Mouse (Mus musculus) limb, embryonic 14.5 days (tissue): ENCODE results near the gene Syk. TPM values are rescaled to one million over a fixed set of nuclear protein-coding genes. Genes with fewer than 3 reads are reported as not detected.

Experiments used
- ATAC-seq: fragments of 200-750 bp; cut with Nextera tagmentation; 2 replicates; pipeline ENCODE4 v1.8.0; 2017; ENCODE audit warnings: low read depth, moderate number of reproducible peaks, moderate TSS enrichment; ENCODE audit not compliant: low FRiP score
- DNase-seq: peaks from one replicate; pipeline ENCODE4 v3.0.0-alpha.2; 2015; ENCODE audit warnings: low spot score
- H3K27ac ChIP-seq: fragments of 300-500 bp; sonication (generic); replicated peaks from 2 replicates; pipeline ENCODE4 v1.5.1; 2014; ENCODE audit warnings: low read depth, mild to moderate bottlenecking, low read length, moderate library complexity, mixed read lengths
- H3K27me3 ChIP-seq: fragments of 300-500 bp; sonication (generic); 2 replicates; pipeline ENCODE4 v1.6.1; 2014; ENCODE audit warnings: low read length, mixed read lengths; ENCODE audit not compliant: control insufficient read depth, insufficient read depth
- H3K36me3 ChIP-seq: fragments of 300-500 bp; sonication (generic); 2 replicates; pipeline ENCODE4 v1.6.1; 2014; ENCODE audit warnings: mild to moderate bottlenecking, low read length, moderate library complexity, mixed read lengths; ENCODE audit not compliant: control insufficient read depth, insufficient read depth
- H3K4me1 ChIP-seq: fragments of 300-500 bp; sonication (generic); 2 replicates; pipeline ENCODE4 v1.6.1; 2014; ENCODE audit warnings: antibody characterized with exemption, low read length, mixed read lengths; ENCODE audit not compliant: control insufficient read depth, insufficient read depth
- H3K4me2 ChIP-seq: fragments of 300-500 bp; sonication (generic); replicated peaks from 2 replicates; pipeline ENCODE4 v1.6.1; 2014; ENCODE audit warnings: low read depth, mild to moderate bottlenecking, low read length, moderate library complexity; ENCODE audit not compliant: severe bottlenecking
- H3K4me3 ChIP-seq: fragments of 300-500 bp; sonication (generic); replicated peaks from 2 replicates; pipeline ENCODE4 v1.5.1; 2014; ENCODE audit warnings: low read length
- H3K9ac ChIP-seq: fragments of 300-500 bp; sonication (generic); 2 replicates; pipeline ENCODE4 v1.6.1; 2014; ENCODE audit warnings: mild to moderate bottlenecking, low read depth, low read length, moderate library complexity; ENCODE audit not compliant: severe bottlenecking
- H3K9me3 ChIP-seq: fragments of 300-500 bp; sonication (generic); 2 replicates; pipeline ENCODE4 v1.6.1; 2016; ENCODE audit warnings: low read length; ENCODE audit not compliant: control insufficient read depth
- POLR2A ChIP-seq: fragments of 200-500 bp; IDR thresholded peaks from 2 replicates; pipeline ENCODE4 v1.8.0; 2012; ENCODE audit warnings: inconsistent platforms, mild to moderate bottlenecking, moderate library complexity, borderline replicate concordance; ENCODE audit not compliant: insufficient read depth, insufficient read length; ENCODE audit errors: extremely low read depth
- WGBS: fragments of 180-500 bp; shearing (Covaris S2); extraction: QIAGEN DNeasy Blood & Tissue Kit; methylation state at CpG from one replicate; pipeline ENCODE4 v1.1.7; 2014; 5-methylcytosine and 5-hydroxymethylcytosine counted together
- polyA plus RNA-seq, 2 experiments: library from polyadenylated mRNA; depleted of rRNA in 1 of 2; stranded (reverse) in 1 of 2; unstranded in 1 of 2; fragments of >200 nt; fragmentation: Nextera tagmentation in 1 of 2; extraction: Ambion mirVana in 1 of 2; gene quantifications; 2 replicates each; pipeline versions ENCODE4 v1.2.1 to v1.2.3; 2012 to 2014

Gene Syk
- polyA plus RNA-seq, 2 experiments = 3.3 to 3.5 TPM

- ATAC-seq = no peak
- 66% methylated on average over 5 of the region's 5 CpGs for WGBS
Measured at GRCm38 (mm10) chr13:52550690-52551193, 32.2 kb upstream of the Syk start.

DNA sequence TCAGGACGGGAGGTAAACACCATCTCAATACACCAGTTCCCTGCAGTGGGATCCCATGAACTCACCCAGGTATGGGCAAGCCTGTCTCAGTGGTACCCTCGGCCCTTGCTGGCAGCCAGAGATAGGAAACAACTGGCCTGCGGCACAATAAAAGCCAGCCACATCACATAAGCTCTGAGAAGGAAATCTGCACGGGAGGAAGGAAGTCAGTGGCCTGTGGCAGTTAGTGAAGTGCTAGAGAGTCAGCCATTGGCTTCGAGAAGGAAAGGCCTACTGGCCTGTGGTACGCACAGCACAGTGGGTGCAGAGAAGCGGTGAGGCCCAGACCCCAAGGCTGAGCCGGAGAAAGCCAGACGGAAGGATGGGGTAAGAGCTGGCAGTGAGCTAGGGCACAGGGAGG, 31.7 kb upstream of the Syk start:
- Histone ChIP-seq H3K4me2 (no peak overlapping the region), H3K9ac (no peak overlapping the region), H3K27ac (no peak overlapping the region), H3K4me3 (no peak overlapping the region), H3K27me3 (no peaks in the 10 kb centered on the region), H3K9me3 (no peaks in the 10 kb centered on the region), H3K4me1 (no peaks in the 10 kb centered on the region), H3K36me3 (no peaks in the 10 kb centered on the region)
- DNase-seq (no peak), ATAC-seq (no peak)
- TF ChIP-seq POLR2A = no peak
- 82% methylated on average over 9 of the region's 9 CpGs for WGBS

More at GRCm38 (mm10) chr13:52550690-52551193, 32.2 kb upstream of the Syk start:
- H3K27ac ChIP-seq = no peak overlapping the region
- H3K36me3 ChIP-seq = no peaks in the 10 kb centered on the region
- H3K9me3 ChIP-seq = no peaks in the 10 kb centered on the region
- no peak overlapping the region for H3K4me3 ChIP-seq
- no peak for DNase-seq
- no peak overlapping the region for H3K9ac ChIP-seq
- H3K4me1 ChIP-seq = no peaks in the 10 kb centered on the region
- H3K4me2 ChIP-seq = no peak overlapping the region
- no peaks in the 10 kb centered on the region for H3K27me3 ChIP-seq
- TF ChIP-seq POLR2A = no peak

DNA sequence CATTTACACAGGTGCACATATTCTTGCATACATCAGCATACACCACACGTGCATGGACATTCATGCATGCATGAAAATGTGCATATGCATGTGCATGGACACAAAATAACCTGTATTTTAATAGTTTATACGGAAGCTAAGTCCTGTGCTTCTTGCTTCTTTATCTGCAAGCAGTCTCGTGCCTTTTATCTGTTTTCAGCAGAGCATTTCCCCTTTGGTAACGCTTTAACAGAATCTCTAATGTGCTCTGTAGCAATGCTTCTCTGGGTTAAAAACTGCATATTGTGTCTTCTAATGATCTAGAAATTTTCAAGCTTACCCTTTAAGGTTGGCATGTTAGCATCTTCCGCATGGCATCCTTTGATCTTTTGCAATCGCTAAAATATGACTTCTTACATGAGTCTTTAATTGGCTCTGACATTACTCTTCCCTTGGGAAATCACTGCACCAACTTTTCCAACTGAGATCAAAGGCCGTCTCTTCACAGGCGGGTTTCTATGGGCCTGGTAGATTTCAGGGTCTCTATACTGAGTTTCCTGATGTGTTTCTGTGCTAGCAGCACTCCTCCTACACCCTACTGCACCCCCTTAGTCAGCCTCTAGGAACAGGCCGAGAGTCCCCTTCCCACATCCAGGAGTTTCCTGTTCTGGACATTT, 30.0 kb upstream of the Syk start:
- no peaks in the 10 kb centered on the region for H3K4me1 ChIP-seq
- H3K9me3 ChIP-seq = no peaks in the 10 kb centered on the region
- TF ChIP-seq POLR2A = no peak
- no peaks in the 10 kb centered on the region for H3K27me3 ChIP-seq
- no peak overlapping the region for H3K27ac ChIP-seq
- H3K4me3 ChIP-seq = no peak overlapping the region
- no peak overlapping the region for H3K4me2 ChIP-seq
- ATAC-seq (no peak), DNase-seq (no peak)
- no peaks in the 10 kb centered on the region for H3K36me3 ChIP-seq
- no peak overlapping the region for H3K9ac ChIP-seq
- 57% methylated on average over 9 of the region's 9 CpGs for WGBS

DNA sequence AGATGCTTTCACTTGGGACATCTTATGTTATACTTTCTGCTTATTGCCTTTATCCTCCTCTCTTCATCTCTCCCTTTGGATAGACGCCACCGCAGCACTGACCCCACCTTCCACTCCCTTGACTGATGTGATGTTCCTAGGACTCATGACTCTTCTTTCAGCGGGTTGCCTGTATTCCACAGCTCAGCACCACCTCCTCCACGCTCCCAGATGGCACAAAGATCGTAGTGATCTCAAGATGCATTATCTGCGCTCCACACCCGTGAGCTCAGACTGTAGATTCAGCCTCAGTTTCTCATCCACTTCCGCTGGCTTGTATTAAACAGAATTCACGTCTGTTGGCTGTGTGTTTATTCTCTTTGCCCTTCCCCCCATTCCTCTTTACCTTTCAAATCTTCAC, 28.3 kb upstream of the Syk start:
- Histone ChIP-seq H3K36me3 (no peaks in the 10 kb centered on the region), H3K27me3 (no peaks in the 10 kb centered on the region), H3K4me1 (no peaks in the 10 kb centered on the region), H3K4me2 (no peak overlapping the region), H3K27ac (no peak overlapping the region), H3K9me3 (no peaks in the 10 kb centered on the region), H3K4me3 (no peak overlapping the region), H3K9ac (no peak overlapping the region)
- no peak for ATAC-seq
- no peak for DNase-seq
- TF ChIP-seq POLR2A = no peak
- 86% methylated on average over 9 of the region's 9 CpGs for WGBS

- Histone ChIP-seq H3K36me3 (no peaks in the 10 kb centered on the region), H3K9me3 (no peaks in the 10 kb centered on the region), H3K9ac (no peak overlapping the region), H3K27me3 (no peaks in the 10 kb centered on the region), H3K4me3 (no peak overlapping the region), H3K27ac (no peak overlapping the region), H3K4me1 (no peaks in the 10 kb centered on the region), H3K4me2 (no peak overlapping the region)
- DNase-seq (no peak), ATAC-seq (no peak)
- no peak for TF ChIP-seq POLR2A
- WGBS = 85% methylated on average over 7 of the region's 7 CpGs
Measured at GRCm38 (mm10) chr13:52557421-52557820, 25.6 kb upstream of the Syk start.
